21 mouse cellular contexts compared by ENCODE assay signal in the genomic region with DNA sequence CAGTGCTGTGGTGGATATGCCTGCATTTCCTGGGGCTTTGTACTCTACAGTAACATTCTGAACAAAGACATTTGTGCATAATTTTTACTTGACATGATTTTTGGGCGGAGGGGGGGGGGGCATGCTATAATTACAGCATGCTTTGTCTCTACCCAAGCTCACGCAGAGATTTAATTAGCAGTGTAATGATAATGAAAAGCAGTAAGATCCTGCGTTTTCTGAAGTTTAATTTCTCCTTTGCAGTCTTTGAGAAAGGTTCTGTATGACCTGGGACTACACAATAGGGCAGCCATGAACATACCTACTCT. TPM values are rescaled to one million over a fixed set of nuclear protein-coding genes. Genes with fewer than 3 reads are reported as not detected.
DNase-seq lines count a peak whose midpoint lies in the region; ATAC-seq and TF ChIP-seq lines count a peak whose summit lies in the region.
"Had no signal": no experiment of that assay in that cellular context is flagged by ENCODE, and none has a peak within 500 bp of the region (broad histone marks: within the 10 kb centered on the region; RNA-seq: fewer than 3 reads in every experiment).

No protein-coding gene starts in this region.

- DNase-seq in forebrain, embryonic 11.5 days (ENCODE audit: low spot score): no peak
- DNase-seq in layer of hippocampus, adult 2 months (ENCODE audit: low spot score in 2 of 2): no peak
- no peak for DNase-seq in layer of hippocampus, postnatal 36 days
- DNase-seq in left cerebral cortex, postnatal 36 days (ENCODE audit: low spot score in 2 of 2): no peak
- no peak for DNase-seq in left cerebral cortex, adult 8-10 months (ENCODE audit: low spot score in 2 of 2)
- DNase-seq: adrenal gland, postnatal 14 days; cerebellum, adult 2 months; cerebellum, postnatal 10 days; embryo, embryonic 11 days; gastrocnemius, adult 2 months; gastrocnemius, postnatal 25 days; kidney, adult 11 months had no signal

- no peak overlapping the region for H3K9ac ChIP-seq in forebrain, embryonic 13.5 days
- H3K9ac ChIP-seq in forebrain, embryonic 11.5 days (ENCODE audit: low read length): no peak overlapping the region
- no peak overlapping the region for H3K9ac ChIP-seq in forebrain, embryonic 15.5 days (replicated peaks)
- H3K9ac ChIP-seq: embryonic facial prominence, embryonic 15.5 days; heart, embryonic 12.5 days; hindbrain, embryonic 15.5 days had no signal

- peak; percentile 62 for ATAC-seq in forebrain, embryonic 13.5 days
- ATAC-seq in forebrain, embryonic 11.5 days (replicated peaks; ENCODE audit: low FRiP score): no peak
- ATAC-seq in forebrain, embryonic 15.5 days (replicated peaks): no peak
- ATAC-seq: activated CD4-positive, CD25-positive, alpha-beta regulatory T cell, adult 4 months; Patski had no signal

- H3K27ac ChIP-seq in forebrain, embryonic 13.5 days: peak overlapping the region; percentile 57
- H3K27ac ChIP-seq in forebrain, embryonic 11.5 days (ENCODE audit: low read depth, low read length): no peak overlapping the region
- 0 out of 2 replicates have a peak overlapping the region, but pooled peaks have one; percentile 20 for H3K27ac ChIP-seq in layer of hippocampus, adult 2 months
- peak overlapping the region; percentile 78 for H3K27ac ChIP-seq in forebrain, embryonic 15.5 days (replicated peaks)
- H3K27ac ChIP-seq: embryonic facial prominence, embryonic 15.5 days; gastrocnemius, adult 2 months; hindbrain, embryonic 15.5 days had no signal

- intact Hi-C loops in left cerebral cortex, postnatal 36 days (cut with DNase I): no loop called here

- WGBS in forebrain, embryonic 13.5 days: 67% methylated on average over 3 of the region's 3 CpGs
- WGBS in forebrain, embryonic 11.5 days: 82% methylated on average over 3 of the region's 3 CpGs
- 53% methylated on average over 3 of the region's 3 CpGs for WGBS in forebrain, embryonic 15.5 days

- no peaks in the 10 kb centered on the region for H3K36me3 ChIP-seq in forebrain, embryonic 13.5 days (ENCODE audit: poor library complexity, severe bottlenecking)
- H3K36me3 ChIP-seq in forebrain, embryonic 11.5 days (ENCODE audit: control insufficient read depth, insufficient read depth, low read length): no peaks in the 10 kb centered on the region
- no peaks in the 10 kb centered on the region for H3K36me3 ChIP-seq in forebrain, embryonic 15.5 days
- H3K36me3 ChIP-seq: embryonic facial prominence, embryonic 15.5 days; heart, embryonic 12.5 days; hindbrain, embryonic 15.5 days had no signal

- TF ChIP-seq CTCF in layer of hippocampus, adult 2 months (conservative IDR thresholded peaks at IDR 0.05): no peak

- no peak overlapping the region for H3K4me2 ChIP-seq in forebrain, embryonic 13.5 days
- no peak overlapping the region for H3K4me2 ChIP-seq in forebrain, embryonic 11.5 days (ENCODE audit: low read depth, low read length, severe bottlenecking)
- H3K4me2 ChIP-seq in forebrain, embryonic 15.5 days (replicated peaks): no peak overlapping the region
- H3K4me2 ChIP-seq: embryonic facial prominence, embryonic 15.5 days; heart, embryonic 12.5 days; hindbrain, embryonic 15.5 days had no signal

- no peak overlapping the region for H3K4me3 ChIP-seq in forebrain, embryonic 13.5 days
- H3K4me3 ChIP-seq in forebrain, embryonic 11.5 days (ENCODE audit: low read depth, low read length): no peak overlapping the region
- no peak overlapping the region for H3K4me3 ChIP-seq in layer of hippocampus, adult 2 months
- H3K4me3 ChIP-seq in forebrain, embryonic 15.5 days: no peak overlapping the region
- H3K4me3 ChIP-seq: embryonic facial prominence, embryonic 15.5 days; erythroblast, embryonic 14.5 days; gastrocnemius, adult 2 months; heart, embryonic 12.5 days; hindbrain, embryonic 15.5 days had no signal

- no peaks in the 10 kb centered on the region for H3K9me3 ChIP-seq in forebrain, embryonic 13.5 days (replicated peaks)
- H3K9me3 ChIP-seq in forebrain, embryonic 11.5 days (ENCODE audit: control insufficient read depth, low read length): no peaks in the 10 kb centered on the region
- H3K9me3 ChIP-seq in forebrain, embryonic 15.5 days: no peaks in the 10 kb centered on the region
- H3K9me3 ChIP-seq: embryonic facial prominence, embryonic 15.5 days; hindbrain, embryonic 15.5 days had no signal

- no peaks in the 10 kb centered on the region for H3K4me1 ChIP-seq in forebrain, embryonic 13.5 days
- no peaks in the 10 kb centered on the region for H3K4me1 ChIP-seq in forebrain, embryonic 11.5 days (replicated peaks; ENCODE audit: control insufficient read depth, insufficient read depth, low read length)
- H3K4me1 ChIP-seq in forebrain, embryonic 15.5 days: peaks cover 9% of the 10 kb centered on the region
- H3K4me1 ChIP-seq: embryonic facial prominence, embryonic 15.5 days; hindbrain, embryonic 15.5 days had no signal

- H3K27me3 ChIP-seq in forebrain, embryonic 13.5 days: no peaks in the 10 kb centered on the region
- H3K27me3 ChIP-seq in forebrain, embryonic 11.5 days (ENCODE audit: control insufficient read depth, insufficient read depth, low read length): no peaks in the 10 kb centered on the region
- H3K27me3 ChIP-seq in forebrain, embryonic 15.5 days: no peaks in the 10 kb centered on the region
- H3K27me3 ChIP-seq: embryonic facial prominence, embryonic 15.5 days; heart, embryonic 12.5 days; hindbrain, embryonic 15.5 days; Patski had no signal

RNA-seq across cellular contexts. Expression of gene Snx7, which starts 16.7 kb away (rescaled TPM):
- polyA plus RNA-seq in forebrain, embryonic 13.5 days (2015; fragmentation: Nextera tagmentation; extraction: Ambion mirVana): 9.2 and 10.0 TPM in 2 replicates
- polyA plus RNA-seq in forebrain, embryonic 11.5 days (2014; fragmentation: Nextera tagmentation; extraction: Ambion mirVana): 14.5 TPM in 2 replicates
- 10 to 100 TPM; 16.5 to 16.7 TPM for total RNA-seq in layer of hippocampus, adult 2 months (2021)
- 10 to 100 TPM; 13.6 to 14.9 TPM for total RNA-seq in layer of hippocampus, postnatal 36 days (2021)
- polyA plus RNA-seq in forebrain, embryonic 15.5 days (2015; fragmentation: Nextera tagmentation; extraction: Ambion mirVana): 15.2 and 17.8 TPM in 2 replicates
- 10 to 100 TPM; 22.2 to 22.7 TPM for total RNA-seq in left cerebral cortex, postnatal 36 days (2021)
- 10 to 100 TPM; 20.5 to 23.0 (median 21.5) TPM for total RNA-seq in left cerebral cortex, adult 8-10 months (2022)
- total RNA-seq: MEL had no signal
- polyA plus RNA-seq: activated CD4-positive, CD25-positive, alpha-beta regulatory T cell, adult 4 months had no signal
